In the genomic region with DNA sequence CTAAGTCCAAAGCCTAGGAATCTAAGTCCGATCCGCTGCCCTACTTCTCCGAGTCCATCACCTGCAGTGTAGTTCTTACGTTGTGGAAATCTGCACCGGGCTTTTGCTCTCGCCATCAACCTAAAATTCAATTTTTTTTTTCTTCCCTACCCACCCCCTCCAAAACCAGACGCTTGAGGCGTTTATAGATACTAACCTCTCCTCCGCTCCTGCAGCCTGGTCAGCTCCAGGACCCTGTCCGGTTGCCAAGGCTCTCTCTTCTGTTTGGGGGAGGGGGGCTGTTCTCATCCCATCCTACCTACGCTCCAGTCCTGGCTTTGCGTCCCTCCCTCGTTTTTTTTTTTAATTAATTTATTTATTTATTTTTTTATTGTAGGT, we compare ENCODE assay signal across 8 mouse cellular contexts. TPM values are rescaled to one million over a fixed set of nuclear protein-coding genes. Genes with fewer than 3 reads are reported as not detected.
DNase-seq lines count a peak whose midpoint lies in the region; ATAC-seq and TF ChIP-seq lines count a peak whose summit lies in the region.

No protein-coding gene starts in this region.

- peak overlapping the region; percentile 75 for H3K4me3 ChIP-seq in cerebellum, adult 2 months (replicated peaks; ENCODE audit: insufficient read depth, low read depth, low read length)
- H3K4me3 ChIP-seq in kidney, embryonic 14.5 days (ENCODE audit: low read length) = peak overlapping the region; percentile 97
- H3K4me3 ChIP-seq in lung, adult 2 months (replicated peaks; ENCODE audit: extremely low read depth, low read depth, low read length) = peak overlapping the region; percentile 74

- H3K27ac ChIP-seq in cerebellum, adult 2 months (ENCODE audit: insufficient read depth, low read length) = peak overlapping the region; percentile 99
- H3K27ac ChIP-seq in kidney, embryonic 14.5 days (ENCODE audit: low read depth, low read length) = peak overlapping the region; percentile 94

- peak overlapping the region; percentile 96 for H3K4me2 ChIP-seq in kidney, embryonic 14.5 days (replicated peaks; ENCODE audit: low read depth, low read length)

- TF ChIP-seq CTCF in cerebellum, adult 2 months (IDR thresholded peaks at IDR 0.05; ENCODE audit: borderline replicate concordance, insufficient read depth, low read depth, low read length) = no peak
- TF ChIP-seq CTCF in lung, adult 2 months (IDR thresholded peaks at IDR 0.05; ENCODE audit: insufficient read depth, low read length) = no peak

- peak; percentile 21 for ATAC-seq in kidney, embryonic 14.5 days (ENCODE audit: low FRiP score, low TSS enrichment)
- no peak for ATAC-seq in granulocyte monocyte progenitor cell, adult 5-6 weeks (replicated peaks; ENCODE audit: poor library complexity, severe bottlenecking)

- H3K4me1 ChIP-seq in cerebellum, adult 2 months (ENCODE audit: control insufficient read depth, insufficient read depth, low read length) = peaks cover 36% of the 10 kb centered on the region
- peaks cover 28% of the 10 kb centered on the region for H3K4me1 ChIP-seq in kidney, embryonic 14.5 days (ENCODE audit: control insufficient read depth, insufficient read depth, low read length)
- peaks cover 2% of the 10 kb centered on the region; the same call in 1 of the 2 replicates for H3K4me1 ChIP-seq in lung, adult 2 months (ENCODE audit: control insufficient read depth, insufficient read depth, low read length)

- WGBS in cerebellum, adult 2 months = 1% methylated on average over 13 of the region's 13 CpGs
- under 1% methylated on average over 13 of the region's 13 CpGs for WGBS in kidney, embryonic 14.5 days
- WGBS in lung, adult 2 months = under 1% methylated on average over 13 of the region's 13 CpGs

- H3K9ac ChIP-seq in kidney, embryonic 14.5 days (ENCODE audit: low read depth, low read length) = peak overlapping the region; percentile 94; the same call in 1 of the 2 replicates

- H3K9me3 ChIP-seq in kidney, embryonic 14.5 days (ENCODE audit: control insufficient read depth, low read length) = no peaks in the 10 kb centered on the region

- TF ChIP-seq POLR2A in cerebellum, adult 2 months (IDR thresholded peaks at IDR 0.05; ENCODE audit: borderline replicate concordance, insufficient read depth, low read length) = no peak
- TF ChIP-seq POLR2A in lung, adult 2 months (IDR thresholded peaks at IDR 0.05; ENCODE audit: borderline replicate concordance, extremely low read depth, low read depth, low read length) = no peak

- peak; percentile 30 for DNase-seq in urinary bladder, postnatal 25 days (ENCODE audit: low spot score)
- DNase-seq in urinary bladder, adult 2 months (ENCODE audit: low spot score) = no peak
- DNase-seq in cerebellum, adult 2 months = peak in 1 of 2 experiments; percentile 95
- peak; percentile 33 for DNase-seq in heart, adult 8-10 months (ENCODE audit: low spot score)
- no peak for DNase-seq in lung, adult 2 months
- peak; percentile 60 for DNase-seq in ovary, postnatal 14 days (ENCODE audit: low spot score)

- H3K27me3 ChIP-seq in cerebellum, adult 2 months (ENCODE audit: control insufficient read depth, insufficient read depth, low read length) = no peaks in the 10 kb centered on the region
- peaks cover 6% of the 10 kb centered on the region; the same call in 1 of the 2 replicates for H3K27me3 ChIP-seq in kidney, embryonic 14.5 days (ENCODE audit: control insufficient read depth, insufficient read depth, low read length)

- H3K36me3 ChIP-seq in kidney, embryonic 14.5 days (ENCODE audit: control insufficient read depth, insufficient read depth, low read length) = no peaks in the 10 kb centered on the region

RNA-seq across cellular contexts. Expression of a gene that starts 0.9 kb away (rescaled TPM):
- polyA plus RNA-seq in urinary bladder, adult 2 months (2012; rRNA removed) = 39.4 and 48.3 TPM in 2 replicates
- polyA plus RNA-seq in cerebellum, adult 2 months (2012; rRNA removed) = 164 and 184 TPM in 2 replicates
- total RNA-seq in heart, adult 8-10 months (2022) = 10 to 100 TPM; 10.8 to 17.6 (median 14.2) TPM
- polyA plus RNA-seq in kidney, embryonic 14.5 days (2014; fragmentation: Nextera tagmentation; extraction: Ambion mirVana) = 24.4 and 27.5 TPM in 2 replicates
- 81.1 and 86.4 TPM in 2 replicates for polyA plus RNA-seq in lung, adult 2 months (2012; rRNA removed)
- total RNA-seq in granulocyte monocyte progenitor cell, adult 5-6 weeks (2014; fragmentation: Nextera tagmentation) = 1.4 and 2.4 TPM in 2 replicates
- total RNA-seq in granulocyte monocyte progenitor cell, adult 5-6 weeks (2017) = 2.4 and 3.6 TPM in 2 replicates

RNA-seq across cellular contexts. Expression of a gene that starts 56.0 kb away (rescaled TPM):
- polyA plus RNA-seq in urinary bladder, adult 2 months (2012; rRNA removed) = 0.69 and 0.96 TPM in 2 replicates
- 0.56 and 0.74 TPM in 2 replicates for polyA plus RNA-seq in cerebellum, adult 2 months (2012; rRNA removed)
- total RNA-seq in heart, adult 8-10 months (2022) = 1 to 10 TPM; 1.3 to 2.5 (median 1.9) TPM
- polyA plus RNA-seq in kidney, embryonic 14.5 days (2014; fragmentation: Nextera tagmentation; extraction: Ambion mirVana) = 0.37 and 0.61 TPM in 2 replicates
- polyA plus RNA-seq in lung, adult 2 months (2012; rRNA removed) = 1.7 and 2.0 TPM in 2 replicates
- not detected in 2 replicates for total RNA-seq in granulocyte monocyte progenitor cell, adult 5-6 weeks (2014; fragmentation: Nextera tagmentation)
- not detected in 2 replicates for total RNA-seq in granulocyte monocyte progenitor cell, adult 5-6 weeks (2017)

RNA-seq across cellular contexts. Expression of a gene that starts 56.3 kb away (rescaled TPM):
- 2.3 and 3.1 TPM in 2 replicates for polyA plus RNA-seq in urinary bladder, adult 2 months (2012; rRNA removed)
- polyA plus RNA-seq in cerebellum, adult 2 months (2012; rRNA removed) = 2.0 and 2.5 TPM in 2 replicates
- total RNA-seq in heart, adult 8-10 months (2022) = 1 to 10 TPM in 3 of 4 experiments, under 1 TPM in 1; 0.81 to 2.4 (median 1.7) TPM
- polyA plus RNA-seq in kidney, embryonic 14.5 days (2014; fragmentation: Nextera tagmentation; extraction: Ambion mirVana) = 68.2 and 71.4 TPM in 2 replicates
- 7.5 and 7.9 TPM in 2 replicates for polyA plus RNA-seq in lung, adult 2 months (2012; rRNA removed)
- 36.8 and 53.8 TPM in 2 replicates for total RNA-seq in granulocyte monocyte progenitor cell, adult 5-6 weeks (2014; fragmentation: Nextera tagmentation)
- total RNA-seq in granulocyte monocyte progenitor cell, adult 5-6 weeks (2017) = 29.8 and 33.2 TPM in 2 replicates

Comparison
In these comparisons a context has a peak if more than half of its experiments do, and no peak if none do; other contexts are left out.
1. DNase-seq: peak in urinary bladder, postnatal 25 days (single experiment), heart, adult 8-10 months (single experiment) and ovary, postnatal 14 days (single experiment); none in urinary bladder, adult 2 months (single experiment) and lung, adult 2 months (single experiment).
2. Peak in every context shown above with its lines, with median percentiles within 50 percentile points of each other: H3K4me3 ChIP-seq.